Mouse (Mus musculus) embryonic facial prominence, embryonic 10.5 days (tissue): ENCODE results near the gene Cfap74. TPM values are rescaled to one million over a fixed set of nuclear protein-coding genes. Genes with fewer than 3 reads are reported as not detected.

Experiments used
- DNase-seq: peaks from one replicate; pipeline ENCODE4 v3.0.0-alpha.2; 2017; ENCODE audit warnings: low spot score
- H3K27ac ChIP-seq: fragments of 300-500 bp; sonication (generic); replicated peaks from 2 replicates; pipeline ENCODE4 v1.5.1; 2016; ENCODE audit warnings: mild to moderate bottlenecking
- H3K27me3 ChIP-seq: fragments of 300-500 bp; sonication (generic); replicated peaks from 2 replicates; pipeline ENCODE4 v1.6.1; 2016; ENCODE audit warnings: low read depth, mild to moderate bottlenecking; ENCODE audit not compliant: poor library complexity, severe bottlenecking
- H3K36me3 ChIP-seq: fragments of 300-500 bp; sonication (generic); replicated peaks from 2 replicates; pipeline ENCODE4 v1.6.1; 2016; ENCODE audit warnings: mild to moderate bottlenecking, moderate library complexity
- H3K4me1 ChIP-seq: fragments of 300-500 bp; sonication (generic); 2 replicates; pipeline ENCODE4 v1.6.1; 2016
- H3K4me3 ChIP-seq: fragments of 300-500 bp; sonication (generic); 2 replicates; pipeline ENCODE4 v1.5.1; 2016; ENCODE audit warnings: mild to moderate bottlenecking, moderate library complexity
- H3K9me3 ChIP-seq: fragments of 300-500 bp; sonication (generic); 2 replicates; pipeline ENCODE4 v1.6.1; 2016; ENCODE audit warnings: mild to moderate bottlenecking
- WGBS: fragments of 180-500 bp; shearing (Covaris S2); methylation state at CpG from one replicate; pipeline ENCODE4 v1.1.7; 2016; 5-methylcytosine and 5-hydroxymethylcytosine counted together
- polyA plus RNA-seq: library from polyadenylated mRNA; unstranded; fragments of >200 nt; fragmentation: Nextera tagmentation; extraction: Ambion mirVana; gene quantifications from 2 replicates; pipeline ENCODE4 v1.2.1, GENCODE M21; 2016

Cfap74 gene
- polyA plus RNA-seq: 6.7 and 7.3 TPM in 2 replicates

- Histone ChIP-seq H3K9me3 (0 out of 2 replicates have a peak, but pooled peaks cover 3% of the 10 kb centered on the region), H3K27ac (peak within 1 kb of the TSS; percentile 85), H3K4me3 (peak within 1 kb of the TSS; percentile 72), H3K27me3 (peaks cover 9% of the 10 kb centered on the region; the same call in 1 of the 2 replicates), H3K36me3 (no peaks in the 10 kb centered on the region), H3K4me1 (peaks cover 13% of the 10 kb centered on the region)
- DNase-seq: peak; percentile 94
- WGBS: under 1% methylated on average over 35 of the region's 35 CpGs
Measured at GRCm38 (mm10) chr4:155409058-155409776, at the start of gene Cfap74. Gene Cfap74 (plus strand): TSS chr4:155409190.

GRCm38 (mm10) chr4:155359560-155360464 lies 49.2 kb upstream of the Cfap74 start:
- 36% methylated on average over 12 of the region's 12 CpGs for WGBS
- Histone ChIP-seq H3K27ac (no peak overlapping the region), H3K4me1 (peaks cover 38% of the 10 kb centered on the region), H3K4me3 (peak overlapping the region; percentile 13; the same call in 1 of the 2 replicates), H3K9me3 (no peaks in the 10 kb centered on the region), H3K27me3 (peaks cover 69% of the 10 kb centered on the region), H3K36me3 (no peaks in the 10 kb centered on the region)
- DNase-seq: no peak

GRCm38 (mm10) chr4:155360856-155361255 lies 48.1 kb upstream of the Cfap74 start:
- Histone ChIP-seq H3K4me3 (peak overlapping the region; percentile 63), H3K4me1 (peaks cover 38% of the 10 kb centered on the region), H3K27me3 (peaks cover 78% of the 10 kb centered on the region), H3K27ac (peak overlapping the region; percentile 45; the same call in 1 of the 2 replicates), H3K9me3 (no peaks in the 10 kb centered on the region), H3K36me3 (no peaks in the 10 kb centered on the region)
- 1% methylated on average over 42 of the region's 42 CpGs for WGBS
- no peak for DNase-seq

- under 1% methylated on average over 51 of the region's 51 CpGs for WGBS
- H3K4me1 ChIP-seq: peaks cover 38% of the 10 kb centered on the region
- DNase-seq: peak; percentile 90
- H3K27ac ChIP-seq: peak within 1 kb of the TSS; percentile 45; the same call in 1 of the 2 replicates
- H3K9me3 ChIP-seq: no peaks in the 10 kb centered on the region
- no peaks in the 10 kb centered on the region for H3K36me3 ChIP-seq
- H3K27me3 ChIP-seq: peaks cover 82% of the 10 kb centered on the region
- H3K4me3 ChIP-seq: peak within 1 kb of the TSS; percentile 63
Measured at GRCm38 (mm10) chr4:155361303-155361791, 47.6 kb upstream of the Cfap74 start, which contains the start of gene Prkcz. Gene Prkcz (minus strand): TSS chr4:155361361.

GRCm38 (mm10) chr4:155362443-155362842 lies 46.5 kb upstream of the Cfap74 start:
- 35% methylated on average over 5 of the region's 5 CpGs for WGBS

GRCm38 (mm10) chr4:155366784-155367183 lies 42.2 kb upstream of the Cfap74 start:
- WGBS: 87% methylated on average over 6 of the region's 6 CpGs
- H3K9me3 ChIP-seq: no peaks in the 10 kb centered on the region
- peaks cover 10% of the 10 kb centered on the region for H3K4me1 ChIP-seq
- H3K27ac ChIP-seq: no peak overlapping the region
- H3K36me3 ChIP-seq: no peaks in the 10 kb centered on the region
- DNase-seq: no peak
- no peak overlapping the region for H3K4me3 ChIP-seq
- peaks cover 44% of the 10 kb centered on the region for H3K27me3 ChIP-seq

More at GRCm38 (mm10) chr4:155362443-155362842, 46.5 kb upstream of the Cfap74 start:
- Histone ChIP-seq H3K9me3 (no peaks in the 10 kb centered on the region), H3K4me3 (peak overlapping the region; percentile 63; the same call in 1 of the 2 replicates), H3K36me3 (no peaks in the 10 kb centered on the region), H3K4me1 (peaks cover 38% of the 10 kb centered on the region), H3K27ac (no peak overlapping the region), H3K27me3 (peaks cover 83% of the 10 kb centered on the region)
- no peak for DNase-seq

GRCm38 (mm10) chr4:155367739-155368138 lies 41.3 kb upstream of the Cfap74 start:
- no peaks in the 10 kb centered on the region for H3K9me3 ChIP-seq
- DNase-seq: no peak
- WGBS: 92% methylated on average over 9 of the region's 9 CpGs

GRCm38 (mm10) chr4:155368684-155369083 lies 40.3 kb upstream of the Cfap74 start:
- H3K27me3 ChIP-seq: peaks cover 25% of the 10 kb centered on the region
- no peaks in the 10 kb centered on the region for H3K4me1 ChIP-seq
- whole genome bisulfite sequencing: 20% methylated on average over 12 of the region's 12 CpGs
- H3K27ac ChIP-seq: no peak overlapping the region
- peak; percentile 82 for DNase-seq
- H3K4me3 ChIP-seq: no peak overlapping the region
- no peaks in the 10 kb centered on the region for H3K36me3 ChIP-seq
- no peaks in the 10 kb centered on the region for H3K9me3 ChIP-seq

More at GRCm38 (mm10) chr4:155367739-155368138, 41.3 kb upstream of the Cfap74 start:
- peaks cover 35% of the 10 kb centered on the region for H3K27me3 ChIP-seq
- peaks cover under 1% of the 10 kb centered on the region; the same call in 1 of the 2 replicates for H3K4me1 ChIP-seq
- no peak overlapping the region for H3K27ac ChIP-seq
- H3K4me3 ChIP-seq: no peak overlapping the region
- H3K36me3 ChIP-seq: no peaks in the 10 kb centered on the region

GRCm38 (mm10) chr4:155370737-155371715 lies 38.0 kb upstream of the Cfap74 start:
- Histone ChIP-seq H3K27me3 (peaks cover 5% of the 10 kb centered on the region; the same call in 1 of the 2 replicates), H3K36me3 (no peaks in the 10 kb centered on the region), H3K9me3 (no peaks in the 10 kb centered on the region), H3K4me1 (no peaks in the 10 kb centered on the region), H3K4me3 (no peak overlapping the region), H3K27ac (no peak overlapping the region)
- DNase-seq: no peak
- WGBS: 87% methylated on average over 15 of the region's 15 CpGs

- WGBS: 81% methylated on average over 5 of the region's 5 CpGs
- Histone ChIP-seq H3K9me3 (no peaks in the 10 kb centered on the region), H3K4me3 (no peak overlapping the region), H3K36me3 (no peaks in the 10 kb centered on the region), H3K27ac (no peak overlapping the region), H3K4me1 (no peaks in the 10 kb centered on the region), H3K27me3 (no peaks in the 10 kb centered on the region)
- no peak for DNase-seq
Measured at GRCm38 (mm10) chr4:155371797-155372735, 36.9 kb upstream of the Cfap74 start.
